Mouse (Mus musculus): ENCODE measurements around the gene Stard9.

- TF ChIP-seq CTCF (conservative IDR thresholded peaks at IDR 0.05; ENCODE audit: low read length) (no peak), NANOG (IDR thresholded peaks at IDR 0.05; ENCODE audit: borderline replicate concordance, low read length) (no peak), POU5F1 (IDR thresholded peaks at IDR 0.05; ENCODE audit: borderline replicate concordance, low read length) (no peak)
Measured at GRCm38 (mm10) chr2:120663491-120664154, 34.7 kb downstream of the Stard9 start.
